Mouse (Mus musculus): ENCODE measurements around the gene Klhl42.
A peak's percentile ranks its signal among the peaks of the same experiment; 100 is the strongest.

The Klhl42 gene

GRCm38 (mm10) chr6:147091136-147092120 is at the start of gene Klhl42:
Gene Klhl42 (plus strand): TSS chr6:147091379.
- DNase-seq, result peak; percentile 81 to 88

- peak; percentile 94 to 96 for DNase-seq
These were observed 48.6 kb upstream of the Klhl42 start, which contains the start of gene Mrps35 for GRCm38 (mm10) chr6:147042291-147043290. Gene Mrps35 (plus strand): TSS chr6:147042764.

GRCm38 (mm10) chr6:147043633-147044032 is 47.5 kb upstream of the Klhl42 start:
- no peak for DNase-seq

- no peak for DNase-seq
These were observed 41.9 kb upstream of the Klhl42 start for GRCm38 (mm10) chr6:147049239-147049805.

- no peak for DNase-seq
These were observed 39.5 kb upstream of the Klhl42 start for GRCm38 (mm10) chr6:147051666-147052065.

GRCm38 (mm10) chr6:147052440-147052839 is 38.7 kb upstream of the Klhl42 start:
- DNase-seq, result no peak

GRCm38 (mm10) chr6:147053785-147054646 is 37.2 kb upstream of the Klhl42 start:
- no peak for DNase-seq

GRCm38 (mm10) chr6:147055374-147055977 is 35.7 kb upstream of the Klhl42 start:
- no peak for DNase-seq

GRCm38 (mm10) chr6:147059326-147059725 is 31.9 kb upstream of the Klhl42 start:
- peak; percentile 58 to 68 for DNase-seq

- DNase-seq, result no peak
These were observed 29.5 kb upstream of the Klhl42 start for GRCm38 (mm10) chr6:147061630-147062029.

GRCm38 (mm10) chr6:147062034-147062433 is 29.1 kb upstream of the Klhl42 start:
- DNase-seq, result no peak

- no peak for DNase-seq
These were observed 28.5 kb upstream of the Klhl42 start for GRCm38 (mm10) chr6:147062694-147063093.

- no peak for DNase-seq
These were observed 26.8 kb upstream of the Klhl42 start for GRCm38 (mm10) chr6:147064226-147064943.

- DNase-seq, result no peak
These were observed 26.3 kb upstream of the Klhl42 start for GRCm38 (mm10) chr6:147064944-147065261.

GRCm38 (mm10) chr6:147075808-147076387 is 15.3 kb upstream of the Klhl42 start:
- DNase-seq, result no peak

- no peak for DNase-seq
These were observed 14.3 kb upstream of the Klhl42 start for GRCm38 (mm10) chr6:147076878-147077277.

- DNase-seq, result no peak
These were observed 11.3 kb upstream of the Klhl42 start for GRCm38 (mm10) chr6:147079919-147080318.

GRCm38 (mm10) chr6:147085398-147086040 is 5.7 kb upstream of the Klhl42 start:
- no peak for DNase-seq

GRCm38 (mm10) chr6:147086594-147087225 is 4.5 kb upstream of the Klhl42 start, which contains the start of gene Mansc4:
Gene Mansc4 (minus strand): TSS chr6:147087032.
- DNase-seq, result peak; percentile 81 to 86
